Mouse (Mus musculus) neural tube, embryonic 12.5 days (tissue): ENCODE measurements around the gene 1700015G11Rik. TPM values are rescaled to one million over a fixed set of nuclear protein-coding genes. Genes with fewer than 3 reads are reported as not detected.

Experiments used
- ATAC-seq: fragments of 200-750 bp; cut with Nextera tagmentation; 2 replicates; pipeline ENCODE4 v1.8.0; 2017; ENCODE audit warnings: low read depth, mild to moderate bottlenecking, moderate TSS enrichment, moderate library complexity; ENCODE audit not compliant: low FRiP score
- H3K27ac ChIP-seq: fragments of 300-500 bp; sonication (generic); 2 replicates; pipeline ENCODE4 v1.5.1; 2016
- H3K27me3 ChIP-seq: fragments of 300-500 bp; sonication (generic); replicated peaks from 2 replicates; pipeline ENCODE4 v1.6.1; 2016; ENCODE audit warnings: mild to moderate bottlenecking
- H3K36me3 ChIP-seq: fragments of 300-500 bp; sonication (generic); 2 replicates; pipeline ENCODE4 v1.6.1; 2016; ENCODE audit warnings: mild to moderate bottlenecking
- H3K4me1 ChIP-seq: fragments of 300-500 bp; sonication (generic); 2 replicates; pipeline ENCODE4 v1.6.1; 2016
- H3K4me2 ChIP-seq: fragments of 300-500 bp; sonication (generic); replicated peaks from 2 replicates; pipeline ENCODE4 v1.6.1; 2016; ENCODE audit warnings: mild to moderate bottlenecking
- H3K4me3 ChIP-seq: fragments of 300-500 bp; sonication (generic); 2 replicates; pipeline ENCODE4 v1.5.1; 2016
- H3K9ac ChIP-seq: fragments of 300-500 bp; sonication (generic); 2 replicates; pipeline ENCODE4 v1.6.1; 2016; ENCODE audit warnings: mild to moderate bottlenecking
- H3K9me3 ChIP-seq: fragments of 300-500 bp; sonication (generic); 2 replicates; pipeline ENCODE4 v1.6.1; 2016; ENCODE audit warnings: mild to moderate bottlenecking
- WGBS: fragments of 180-500 bp; shearing (Covaris S2); methylation state at CpG from one replicate; pipeline ENCODE4 v1.1.7; 2016; 5-methylcytosine and 5-hydroxymethylcytosine counted together
- polyA plus RNA-seq: library from polyadenylated mRNA; unstranded; fragments of >200 nt; fragmentation: Nextera tagmentation; extraction: Ambion mirVana; gene quantifications from 2 replicates; pipeline ENCODE4 v1.2.1, GENCODE M21; 2016

The 1700015G11Rik gene
- polyA plus RNA-seq, 1 experiment from 2014 or later, result not detected

- H3K4me1 ChIP-seq, result no peaks in the 10 kb centered on the region
- H3K4me3 ChIP-seq, result no peak overlapping the region
- no peak overlapping the region for H3K9ac ChIP-seq
- H3K9me3 ChIP-seq, result no peaks in the 10 kb centered on the region
- no peak overlapping the region for H3K4me2 ChIP-seq
- no peaks in the 10 kb centered on the region for H3K27me3 ChIP-seq
- peak; percentile 41; the same call in 1 of the 2 replicates for ATAC-seq
- H3K27ac ChIP-seq, result no peak overlapping the region
- 61% methylated on average over 10 of the region's 10 CpGs for WGBS
- H3K36me3 ChIP-seq, result no peaks in the 10 kb centered on the region
Measured at GRCm38 (mm10) chr7:51962219-51962952, 53.1 kb downstream of the 1700015G11Rik start.

Other genes with a start within 250 kb of the 1700015G11Rik start
- gene Gas2, start 153.7 kb downstream of the 1700015G11Rik start, polyA plus RNA-seq, result 39.6 and 42.3 TPM in 2 replicates
- gene Fancf, start 153.5 kb downstream of the 1700015G11Rik start, polyA plus RNA-seq, result 15.6 and 18.8 TPM in 2 replicates
- 23.5 and 24.3 TPM in 2 replicates for gene Svip, start 9.7 kb downstream of the 1700015G11Rik start, polyA plus RNA-seq